Mouse (Mus musculus): ENCODE measurements around the gene Ppp2r3d. TPM values are rescaled to one million over a fixed set of nuclear protein-coding genes. Genes with fewer than 3 reads are reported as not detected.
"Not testable (repeated sequence)": the region's sequence is repeated elsewhere in the genome, so short reads cannot be mapped to it uniquely, and the experiment has no call there.

Gene Ppp2r3d
- total RNA-seq (2014; rRNA removed) (122 and 181 TPM in 2 replicates), polyA plus RNA-seq (2015; fragmentation: Nextera tagmentation; extraction: Ambion mirVana) (150 and 166 TPM in 2 replicates)

GRCm38 (mm10) chr9:124476096-124476902 is at the start of gene Ppp2r3d:
TSS of gene Ppp2r3d (minus strand) at chr9:124476898.
- Histone ChIP-seq H3K4me3 (ENCODE audit: low read length) (no peak within 1 kb of the TSS), H3K36me3 (ENCODE audit: insufficient read depth, low read length) (peaks cover 7% of the 10 kb centered on the region; the same call in 1 of the 2 replicates), H3K4me2 (ENCODE audit: low read depth, low read length) (no peak within 1 kb of the TSS), H3K9ac (replicated peaks; ENCODE audit: low read length) (no peak within 1 kb of the TSS), H3K9me3 (ENCODE audit: low read length) (no peaks in the 10 kb centered on the region), H3K27me3 (ENCODE audit: insufficient read depth, low read length) (no peaks in the 10 kb centered on the region), H3K4me1 (ENCODE audit: insufficient read depth, low read length) (no peaks in the 10 kb centered on the region), H3K27ac (no peak within 1 kb of the TSS)
- TF ChIP-seq CTCF (IDR thresholded peaks at IDR 0.05; ENCODE audit: low read depth) = no peak
- WGBS = 97% methylated on average over 22 of the region's 22 CpGs
- ATAC-seq (peak; percentile 80), DNase-seq (ENCODE audit: low spot score) (peak; percentile 2)

- not testable (repeated sequence) for H3K4me2 ChIP-seq (ENCODE audit: low read depth, low read length); H3K4me1 ChIP-seq (ENCODE audit: insufficient read depth, low read length); H3K4me3 ChIP-seq (ENCODE audit: low read length); H3K9ac ChIP-seq (replicated peaks; ENCODE audit: low read length); H3K27ac ChIP-seq; DNase-seq (ENCODE audit: low spot score); ATAC-seq; H3K36me3 ChIP-seq (ENCODE audit: insufficient read depth, low read length); H3K27me3 ChIP-seq (ENCODE audit: insufficient read depth, low read length)
- H3K9me3 ChIP-seq (ENCODE audit: low read length) = peaks cover 12% of the 10 kb centered on the region; the same call in 1 of the 2 replicates
- 83% methylated on average over 2 of the region's 2 CpGs for WGBS
Measured at GRCm38 (mm10) chr9:124493693-124494092, 17.0 kb upstream of the Ppp2r3d start, which contains the start of gene Gm21836. TSS of gene Gm21836 (minus strand) at chr9:124493793.

GRCm38 (mm10) chr9:124480361-124480980 is 3.8 kb upstream of the Ppp2r3d start:
- H3K27ac ChIP-seq; ATAC-seq; H3K27me3 ChIP-seq (ENCODE audit: insufficient read depth, low read length); H3K9ac ChIP-seq (replicated peaks; ENCODE audit: low read length); H3K36me3 ChIP-seq (ENCODE audit: insufficient read depth, low read length); H3K4me2 ChIP-seq (ENCODE audit: low read depth, low read length); H3K9me3 ChIP-seq (ENCODE audit: low read length); DNase-seq (ENCODE audit: low spot score); H3K4me1 ChIP-seq (ENCODE audit: insufficient read depth, low read length); H3K4me3 ChIP-seq (ENCODE audit: low read length): not testable (repeated sequence)
- WGBS = 36% methylated on average over 14 of the region's 15 CpGs

GRCm38 (mm10) chr9:124478081-124478480 is 1.4 kb upstream of the Ppp2r3d start:
- H3K9me3 ChIP-seq (ENCODE audit: low read length) = no peaks in the 10 kb centered on the region
- peaks cover 7% of the 10 kb centered on the region; the same call in 1 of the 2 replicates for H3K36me3 ChIP-seq (ENCODE audit: insufficient read depth, low read length)
- no peak overlapping the region for H3K27ac ChIP-seq
- H3K27me3 ChIP-seq (ENCODE audit: insufficient read depth, low read length) = no peaks in the 10 kb centered on the region
- H3K9ac ChIP-seq (replicated peaks; ENCODE audit: low read length) = no peak overlapping the region
- TF ChIP-seq CTCF (IDR thresholded peaks at IDR 0.05; ENCODE audit: low read depth) = no peak
- H3K4me3 ChIP-seq (ENCODE audit: low read length) = no peak overlapping the region
- 83% methylated on average over 3 of the region's 3 CpGs for WGBS
- no peak for ATAC-seq
- no peaks in the 10 kb centered on the region for H3K4me1 ChIP-seq (ENCODE audit: insufficient read depth, low read length)
- DNase-seq (ENCODE audit: low spot score) = no peak
- H3K4me2 ChIP-seq (ENCODE audit: low read depth, low read length) = no peak overlapping the region

- H3K27me3 ChIP-seq (ENCODE audit: insufficient read depth, low read length) = no peaks in the 10 kb centered on the region
- 91% methylated on average over 15 of the region's 15 CpGs for WGBS
- TF ChIP-seq CTCF (IDR thresholded peaks at IDR 0.05; ENCODE audit: low read depth) = no peak
- no peak for DNase-seq (ENCODE audit: low spot score)
- H3K9me3 ChIP-seq (ENCODE audit: low read length) = no peaks in the 10 kb centered on the region
- H3K4me3 ChIP-seq (ENCODE audit: low read length) = no peak overlapping the region
- H3K36me3 ChIP-seq (ENCODE audit: insufficient read depth, low read length) = peaks cover 7% of the 10 kb centered on the region; the same call in 1 of the 2 replicates
- no peak; the same call in none of the 2 replicates for ATAC-seq
- no peak overlapping the region for H3K27ac ChIP-seq
- H3K9ac ChIP-seq (replicated peaks; ENCODE audit: low read length) = no peak overlapping the region
- no peaks in the 10 kb centered on the region for H3K4me1 ChIP-seq (ENCODE audit: insufficient read depth, low read length)
- H3K4me2 ChIP-seq (ENCODE audit: low read depth, low read length) = no peak overlapping the region
Measured at GRCm38 (mm10) chr9:124475689-124476088, 1.0 kb downstream of the Ppp2r3d start.

GRCm38 (mm10) chr9:124456572-124456971 is 20.1 kb downstream of the Ppp2r3d start:
- H3K4me3 ChIP-seq (ENCODE audit: low read length) = no peak overlapping the region
- H3K27me3 ChIP-seq (ENCODE audit: insufficient read depth, low read length) = no peaks in the 10 kb centered on the region
- ATAC-seq (no peak), DNase-seq (ENCODE audit: low spot score) (peak; percentile 23)
- H3K4me2 ChIP-seq (ENCODE audit: low read depth, low read length) = no peak overlapping the region
- H3K27ac ChIP-seq = no peak overlapping the region
- no peaks in the 10 kb centered on the region for H3K9me3 ChIP-seq (ENCODE audit: low read length)
- no peaks in the 10 kb centered on the region for H3K36me3 ChIP-seq (ENCODE audit: insufficient read depth, low read length)
- H3K4me1 ChIP-seq (ENCODE audit: insufficient read depth, low read length) = no peaks in the 10 kb centered on the region
- TF ChIP-seq CTCF (IDR thresholded peaks at IDR 0.05; ENCODE audit: low read depth) = peak; percentile 78
- WGBS = 4% methylated on average over 1 of the region's 1 CpGs
- H3K9ac ChIP-seq (replicated peaks; ENCODE audit: low read length) = no peak overlapping the region

GRCm38 (mm10) chr9:124442533-124442855 is 34.2 kb downstream of the Ppp2r3d start:
- ATAC-seq = no peak
- Histone ChIP-seq H3K4me1 (ENCODE audit: insufficient read depth, low read length) (no peaks in the 10 kb centered on the region), H3K27me3 (ENCODE audit: insufficient read depth, low read length) (no peaks in the 10 kb centered on the region), H3K4me2 (ENCODE audit: low read depth, low read length) (no peak overlapping the region), H3K27ac (no peak overlapping the region), H3K9ac (replicated peaks; ENCODE audit: low read length) (no peak overlapping the region), H3K9me3 (ENCODE audit: low read length) (0 out of 2 replicates have a peak, but pooled peaks cover 10% of the 10 kb centered on the region), H3K4me3 (ENCODE audit: low read length) (no peak overlapping the region), H3K36me3 (ENCODE audit: insufficient read depth, low read length) (peaks cover 21% of the 10 kb centered on the region)
- no peak for DNase-seq (ENCODE audit: low spot score)
- TF ChIP-seq CTCF (IDR thresholded peaks at IDR 0.05; ENCODE audit: low read depth) = no peak
- WGBS = 99% methylated on average over 14 of the region's 15 CpGs

Data from hindbrain, postnatal 0 days (tissue).